Mouse (Mus musculus): ENCODE data around the gene Hspb2. TPM values are rescaled to one million over a fixed set of nuclear protein-coding genes. Genes with fewer than 3 reads are reported as not detected.
A peak's percentile ranks its signal among the peaks of the same experiment; 100 is the strongest.

Gene Hspb2
- polyA plus RNA-seq (2017; shearing (Covaris generic)), result not detected

DNA sequence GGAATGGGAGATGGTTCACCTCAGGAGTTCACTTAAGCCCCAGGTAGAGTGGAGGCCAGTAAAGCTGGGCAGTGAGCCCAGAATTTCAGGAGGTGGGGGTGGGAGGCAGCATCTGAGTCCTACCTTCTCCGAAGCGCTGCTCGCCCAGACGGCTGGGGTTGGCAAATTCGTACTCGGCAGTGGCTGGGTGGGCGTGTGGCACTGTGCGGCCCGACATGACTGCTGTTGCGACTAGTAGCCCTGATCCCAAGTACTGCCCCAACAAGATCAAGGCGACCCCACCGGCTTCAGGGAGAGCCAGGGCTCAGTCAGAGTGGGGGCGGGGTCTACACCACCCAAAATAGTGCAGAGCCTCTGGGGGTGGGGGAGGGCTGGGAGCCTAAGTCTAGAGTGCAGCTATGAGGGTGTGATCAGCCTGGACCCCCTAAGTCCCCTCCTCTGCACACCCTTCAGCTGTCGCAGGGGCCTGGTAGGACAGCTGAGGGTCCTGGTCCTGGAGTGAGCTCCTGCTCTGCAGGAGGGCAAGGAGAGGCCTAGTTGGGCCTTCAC lies at the start of gene Hspb2:
Gene Hspb2 (minus strand): TSS at position 301 of the 549 bp plus-strand sequence.
- ATAC-seq, result no peak

DNA sequence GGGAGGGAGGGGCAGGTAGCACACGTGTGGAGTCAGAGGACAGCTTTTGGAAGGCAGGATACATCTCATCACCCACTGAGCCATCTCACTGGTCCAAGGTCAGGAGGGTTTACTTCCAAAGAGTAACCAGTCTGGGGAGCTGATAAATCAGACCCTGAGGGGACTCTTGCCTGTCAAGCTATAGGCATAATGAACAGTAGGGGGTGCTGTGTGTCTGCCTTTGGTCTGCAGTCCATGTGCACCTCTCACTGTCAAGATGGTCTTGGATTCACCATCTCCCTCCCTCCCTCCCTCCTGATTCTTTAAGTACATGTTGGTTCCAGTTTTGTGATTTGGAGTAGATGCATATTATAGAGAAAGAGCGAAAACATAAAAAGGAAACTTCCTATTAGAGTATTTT lies 48.8 kb upstream of the Hspb2 start:
- ATAC-seq, result peak; percentile 67

DNA sequence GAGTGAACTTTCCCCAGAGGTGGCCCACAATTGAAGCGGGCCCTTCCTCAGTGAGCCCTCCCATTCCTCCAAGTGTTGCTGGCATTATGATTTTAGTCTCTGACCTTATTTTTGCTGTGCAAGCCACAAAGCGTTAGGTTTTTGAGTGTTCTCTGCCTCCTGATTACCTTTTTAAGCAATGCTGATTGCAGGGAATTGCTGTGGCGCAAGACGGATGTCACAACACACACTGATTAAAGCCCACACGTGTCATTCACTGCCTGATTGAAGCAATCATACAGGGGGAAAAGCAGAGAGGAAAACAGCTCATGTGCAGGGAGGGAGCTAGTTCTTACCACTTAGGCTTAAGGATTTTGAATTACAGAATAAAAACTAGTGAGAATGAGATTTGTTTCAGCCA lies 46.2 kb upstream of the Hspb2 start:
- no peak for ATAC-seq

DNA sequence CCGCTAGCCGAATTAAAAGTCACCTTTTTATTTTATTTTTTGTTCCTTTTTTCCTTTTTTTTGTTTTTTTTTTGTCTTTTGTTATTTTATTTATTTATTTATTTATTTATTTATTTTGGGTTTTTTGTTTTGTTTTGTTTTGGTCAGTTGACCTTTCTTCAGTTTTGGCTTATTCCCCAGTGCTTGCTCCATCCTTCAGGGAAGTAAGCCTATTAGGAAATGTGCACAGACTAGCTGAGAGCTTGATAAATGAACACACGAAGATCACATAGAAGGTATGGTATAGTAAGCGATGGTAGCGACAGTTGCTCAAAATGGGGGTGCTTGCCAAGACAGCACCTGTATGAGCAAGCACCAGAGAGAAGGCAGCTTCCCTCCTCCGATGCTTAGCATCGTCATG lies 45.5 kb upstream of the Hspb2 start:
- no peak for ATAC-seq

DNA sequence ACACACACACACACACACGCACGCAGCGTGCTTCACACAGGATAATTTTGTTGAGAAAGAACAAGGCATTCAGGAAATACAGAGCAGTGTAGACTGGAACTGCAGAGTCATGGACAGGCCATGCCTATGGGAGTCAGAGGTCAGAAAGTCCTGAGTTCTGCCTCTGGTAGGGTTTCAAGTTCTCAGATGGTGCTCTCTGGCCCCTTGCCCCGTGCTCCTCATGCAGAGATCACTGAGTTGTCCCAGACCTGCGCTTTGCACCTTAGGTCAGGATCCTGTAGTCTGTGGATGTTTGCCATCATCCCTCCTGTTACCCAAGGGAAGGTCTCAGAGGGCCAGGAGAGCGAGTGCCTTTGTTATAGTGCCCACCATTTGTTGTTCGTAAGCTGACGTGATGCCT lies 44.6 kb upstream of the Hspb2 start:
- no peak for ATAC-seq

DNA sequence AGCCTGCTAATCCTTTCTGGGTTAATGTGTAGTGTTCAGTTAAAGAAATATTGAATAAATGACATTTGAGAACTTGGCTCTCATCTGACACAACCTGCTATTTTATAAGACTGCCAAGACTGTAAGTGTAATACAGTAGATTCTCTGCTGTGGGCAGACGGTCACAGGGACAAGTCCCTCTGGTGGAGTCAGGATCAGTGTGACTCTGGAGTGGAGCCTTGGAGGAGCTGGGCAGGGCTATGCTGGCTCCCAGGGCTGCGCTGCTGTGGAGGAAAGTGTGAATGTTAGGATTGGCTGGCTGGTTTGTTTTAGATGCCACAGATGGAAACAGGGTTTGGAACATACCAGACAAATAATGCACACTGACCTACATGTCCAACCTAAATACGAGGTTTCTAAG lies 43.1 kb upstream of the Hspb2 start:
- no peak for ATAC-seq

DNA sequence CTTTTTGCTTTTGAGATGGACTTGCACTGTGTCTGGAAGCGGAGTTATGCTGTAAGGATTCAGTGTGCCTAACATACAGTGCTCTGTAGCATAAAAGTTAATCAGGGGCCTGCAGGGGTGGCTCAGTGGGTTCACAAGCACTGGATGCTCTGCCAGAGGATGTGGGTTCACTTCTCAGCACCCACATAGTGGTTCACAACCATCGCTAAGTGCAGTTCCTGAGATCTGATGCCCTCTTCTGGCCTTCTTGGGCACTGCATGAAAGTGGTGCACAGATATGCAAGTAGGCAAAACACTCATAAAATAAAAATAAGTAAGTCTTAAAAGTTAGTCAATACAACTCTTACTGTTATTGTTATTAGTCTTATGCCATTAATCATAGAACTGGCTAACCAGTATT lies 30.0 kb upstream of the Hspb2 start:
- peak; percentile 28 for ATAC-seq

DNA sequence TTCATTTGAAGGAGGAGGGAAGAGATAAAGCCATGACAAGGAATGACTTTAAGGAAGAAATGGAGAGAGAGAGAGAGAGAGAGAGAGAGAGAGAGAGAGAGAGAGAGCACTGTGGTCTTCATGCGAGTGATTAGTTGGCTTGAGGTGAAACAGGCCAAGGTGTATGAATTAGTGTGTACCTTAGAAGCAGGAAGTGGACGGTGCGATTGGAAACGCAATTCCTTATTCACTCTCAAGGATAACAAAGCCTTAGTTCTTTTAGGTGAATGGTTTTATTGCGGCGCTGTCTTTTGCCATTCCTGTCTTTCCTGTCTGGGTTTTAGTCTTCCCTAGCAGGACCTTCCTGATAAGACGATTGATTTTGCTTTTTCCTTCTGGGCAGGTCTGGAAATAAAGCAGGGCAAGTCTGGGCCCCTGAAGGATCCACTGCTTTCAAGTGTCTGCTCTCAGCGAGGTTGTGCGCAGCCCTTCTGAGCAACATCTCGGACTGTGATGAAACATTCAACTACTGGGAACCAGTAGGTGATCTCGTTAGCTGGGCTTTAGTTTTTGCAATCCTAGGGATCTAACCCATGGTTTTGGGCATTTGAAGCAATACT lies 24.1 kb upstream of the Hspb2 start:
- no peak for ATAC-seq

DNA sequence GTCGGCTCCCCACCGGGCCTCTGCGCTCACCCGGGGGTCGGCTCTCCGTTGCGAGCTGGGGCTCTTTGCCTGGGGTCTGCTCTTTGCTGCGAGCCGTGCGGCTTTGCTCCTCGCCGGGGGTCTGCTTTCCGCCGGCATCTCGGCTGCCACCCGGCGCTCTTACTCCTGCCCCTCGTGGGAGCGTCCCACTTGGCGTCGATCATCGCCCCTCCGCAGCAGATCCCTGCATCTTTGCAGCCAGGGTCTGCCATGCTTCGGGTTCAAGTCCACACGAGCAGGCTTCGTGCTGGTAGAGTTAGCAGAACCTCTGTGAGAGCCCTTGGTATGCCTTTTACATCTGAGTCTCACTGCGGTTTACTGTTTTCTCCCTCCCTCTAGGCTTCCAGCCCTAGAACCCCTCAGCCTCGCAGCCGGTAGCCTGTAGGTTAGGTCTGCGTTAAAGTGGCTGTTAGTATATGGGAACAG lies 23.5 kb upstream of the Hspb2 start:
- peak; percentile 16 for ATAC-seq

DNA sequence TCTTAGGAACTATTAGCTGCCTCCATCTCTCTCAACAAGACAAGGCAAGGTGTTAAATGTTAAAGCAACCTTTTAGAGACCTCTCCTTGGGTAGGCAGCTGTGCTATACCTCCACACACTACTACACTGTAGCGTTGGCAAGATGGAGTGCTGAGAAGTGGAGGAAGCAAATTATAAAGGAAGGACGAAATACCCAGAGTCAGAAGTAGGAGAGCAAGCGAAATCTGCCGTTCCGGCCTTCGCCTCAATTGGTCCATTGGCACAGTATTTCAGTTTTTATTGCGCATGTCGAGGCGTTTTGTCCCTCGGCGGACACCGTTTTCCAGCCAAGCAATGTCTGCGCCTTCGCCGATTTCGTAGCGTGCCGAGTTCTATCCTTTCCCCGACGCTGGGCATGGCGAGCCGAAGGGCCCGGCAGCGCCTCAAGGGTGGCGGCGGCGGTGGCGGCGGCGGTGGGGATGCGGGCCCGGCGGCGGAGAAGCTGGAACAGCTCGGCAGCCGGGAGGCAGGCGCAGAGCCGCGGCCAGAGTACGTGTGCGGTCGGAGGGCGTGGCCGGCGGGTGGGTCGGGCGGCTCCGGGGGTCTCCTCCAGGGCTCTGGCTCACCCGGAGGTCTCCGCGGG lies 22.9 kb upstream of the Hspb2 start, which contains the start of the genes Alg9 and 1110032A03Rik:
Gene Alg9 (plus strand): TSS at position 29 of the 622 bp plus-strand sequence.
Gene 1110032A03Rik (minus strand): TSS at position 530 of the 622 bp plus-strand sequence.
- ATAC-seq, result peak; percentile 79

DNA sequence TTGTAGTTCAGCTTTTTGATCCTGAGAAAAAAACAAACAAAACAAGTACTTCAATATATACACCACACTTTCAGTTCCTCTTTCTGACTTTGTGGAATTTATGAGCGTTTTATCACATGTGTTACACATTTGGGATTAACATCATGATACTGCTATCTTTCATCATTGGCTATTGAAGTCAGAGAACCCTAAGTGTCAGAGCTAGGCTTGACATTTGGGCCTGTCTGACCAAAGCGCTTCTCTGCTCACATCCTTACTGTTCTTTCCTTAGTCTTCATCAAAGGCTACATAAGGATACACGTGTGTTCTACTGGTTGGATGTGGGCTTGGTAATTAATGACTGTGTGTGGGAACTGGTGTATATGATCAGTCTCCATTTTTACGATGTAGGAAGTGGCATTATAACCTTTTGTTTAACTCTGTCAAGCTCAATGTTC lies 21.9 kb upstream of the Hspb2 start:
- ATAC-seq, result no peak

DNA sequence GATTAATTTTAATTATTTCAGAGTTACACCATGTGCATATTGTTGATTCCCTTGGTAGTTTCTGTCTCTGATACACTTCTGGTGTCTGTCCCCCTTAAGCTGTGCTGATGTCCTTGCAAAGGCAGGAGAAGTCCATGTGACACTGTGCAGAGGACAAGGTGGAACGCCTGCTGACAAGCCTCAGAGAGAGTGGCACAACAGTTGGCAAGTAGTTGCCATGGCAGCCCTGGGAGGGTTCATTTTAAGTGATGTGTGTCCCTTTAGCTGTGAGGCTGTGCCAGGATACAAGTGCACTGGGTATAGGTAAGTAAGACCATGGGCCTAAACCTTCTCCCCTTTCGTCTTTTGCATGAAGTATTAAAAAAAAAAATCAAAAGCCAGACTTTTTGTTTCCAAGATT lies 17.9 kb upstream of the Hspb2 start:
- ATAC-seq, result no peak

DNA sequence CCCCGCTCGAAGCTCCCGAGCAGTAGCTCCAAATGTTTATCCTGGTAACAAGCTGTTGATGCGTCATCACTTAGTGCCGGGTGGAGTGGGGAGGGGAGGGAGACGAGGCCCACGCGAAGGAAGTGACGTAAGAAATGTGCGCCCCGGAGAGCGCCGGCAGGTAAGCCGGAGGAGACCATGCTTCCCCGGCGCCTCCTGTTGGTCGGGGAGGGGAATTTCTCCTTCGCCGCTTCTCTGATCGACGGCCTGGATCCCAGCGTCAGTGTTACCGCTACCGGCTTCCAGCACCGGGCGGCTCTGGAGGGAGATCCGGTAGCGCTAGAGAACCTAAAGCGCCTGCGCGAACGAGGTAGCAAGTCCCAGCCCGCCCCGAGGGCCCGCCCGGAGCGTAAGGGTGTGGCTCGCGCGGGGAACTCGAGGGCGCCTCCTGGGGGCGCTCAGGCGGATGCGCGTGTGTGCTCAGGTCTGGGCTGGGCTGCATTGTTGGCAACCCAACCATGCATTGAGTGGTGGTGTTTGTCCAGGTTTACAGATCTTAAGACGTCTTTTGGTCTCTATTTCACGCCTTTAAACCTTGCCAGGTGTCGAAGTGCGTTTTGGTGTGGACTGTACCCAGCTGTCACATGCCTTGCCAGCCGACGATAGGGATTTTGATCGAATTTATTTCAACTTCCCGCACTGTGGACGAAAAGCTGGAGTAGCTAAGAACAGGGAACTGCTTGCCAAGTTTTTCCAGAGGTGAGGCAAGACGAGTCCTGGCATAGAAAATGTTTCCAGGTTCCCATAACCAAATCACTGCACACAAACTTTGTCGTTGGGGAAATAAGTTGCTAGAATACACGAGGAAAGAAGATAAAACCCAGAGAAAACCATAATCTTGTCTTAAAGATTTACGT lies 16.2 kb upstream of the Hspb2 start, which contains the start of gene Fdxacb1:
Gene Fdxacb1 (plus strand): TSS at position 130 of the 896 bp plus-strand sequence.
- ATAC-seq, result peak; percentile 90

DNA sequence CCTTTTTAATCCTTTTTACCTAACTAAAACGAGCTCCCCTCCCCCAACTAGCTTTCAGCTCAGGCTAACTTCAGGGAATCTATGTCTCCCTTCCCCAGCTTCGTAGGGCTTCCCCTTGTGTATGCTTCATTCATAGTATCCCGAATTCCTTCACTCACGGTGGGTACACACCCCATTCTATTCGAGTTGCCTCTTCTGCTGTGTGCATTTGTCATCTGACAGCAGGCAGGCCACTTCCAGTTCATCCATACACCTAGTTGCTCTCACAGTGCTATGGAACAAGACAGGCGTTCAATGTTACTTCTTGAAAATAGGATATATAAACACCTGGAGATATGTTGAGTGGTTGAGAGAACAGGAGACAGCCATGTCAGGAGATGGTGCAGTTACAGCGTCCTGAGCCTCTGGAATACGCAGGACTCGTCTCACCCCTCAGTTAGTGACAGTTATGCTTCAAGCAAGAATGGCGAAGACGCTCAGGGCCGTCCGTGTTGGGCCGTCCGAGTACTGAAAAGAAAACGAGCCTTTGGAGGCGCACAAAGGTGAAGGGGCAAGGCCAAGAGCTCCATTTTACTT lies 15.5 kb upstream of the Hspb2 start:
- ATAC-seq, result peak; percentile 1

DNA sequence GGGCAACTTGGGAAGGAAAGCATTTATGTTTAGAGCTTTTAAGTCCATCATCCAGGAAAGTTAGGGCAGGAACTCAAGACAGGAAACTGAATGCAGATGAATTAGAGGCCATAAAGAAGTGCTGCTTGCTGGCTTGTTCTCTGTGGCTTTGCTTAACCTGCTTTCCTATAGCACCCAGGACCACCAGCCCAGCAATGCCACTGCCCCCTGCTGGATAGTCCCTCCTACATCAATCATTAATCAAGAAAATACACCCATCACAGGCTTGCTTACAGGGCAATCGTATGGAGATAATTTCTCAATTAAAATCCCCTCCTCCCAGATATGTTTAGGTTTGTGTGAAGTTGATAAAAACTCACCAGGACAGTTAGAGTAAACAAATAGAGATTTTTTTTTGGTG lies 11.2 kb upstream of the Hspb2 start:
- no peak for ATAC-seq

DNA sequence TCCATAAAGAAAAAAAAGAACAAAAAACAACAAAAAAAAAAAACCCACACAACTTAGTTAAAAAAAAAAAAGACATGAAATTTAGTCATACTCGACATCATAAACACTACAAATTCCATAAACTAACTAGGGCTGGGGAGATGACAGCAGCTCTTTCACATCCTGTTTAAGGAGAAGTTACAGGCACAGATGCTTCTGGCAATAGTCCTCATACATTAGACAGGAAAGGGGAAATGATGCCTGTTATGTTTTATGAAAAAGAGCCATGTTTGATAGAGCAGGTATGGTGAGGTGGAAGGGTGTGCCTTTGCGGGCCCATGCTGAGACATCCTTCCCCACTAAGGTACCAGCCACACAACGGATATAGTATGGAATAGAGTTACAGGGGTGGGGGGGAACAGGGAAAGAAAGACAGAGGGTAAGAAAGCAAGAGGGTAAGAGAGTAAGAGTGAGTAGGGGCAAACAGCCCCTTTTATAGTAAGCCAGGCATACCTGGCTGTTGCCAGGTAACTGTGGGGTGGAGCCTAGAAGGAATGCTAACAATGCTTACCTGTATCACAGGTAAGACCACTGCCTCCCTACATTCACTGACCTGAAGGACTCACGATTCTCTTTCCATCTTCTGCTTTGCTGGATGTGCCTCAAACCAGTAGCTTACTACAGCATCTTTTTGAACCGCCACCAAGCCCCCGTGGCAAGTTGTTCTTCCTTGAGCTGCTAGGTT lies 9.5 kb upstream of the Hspb2 start:
- ATAC-seq, result no peak

DNA sequence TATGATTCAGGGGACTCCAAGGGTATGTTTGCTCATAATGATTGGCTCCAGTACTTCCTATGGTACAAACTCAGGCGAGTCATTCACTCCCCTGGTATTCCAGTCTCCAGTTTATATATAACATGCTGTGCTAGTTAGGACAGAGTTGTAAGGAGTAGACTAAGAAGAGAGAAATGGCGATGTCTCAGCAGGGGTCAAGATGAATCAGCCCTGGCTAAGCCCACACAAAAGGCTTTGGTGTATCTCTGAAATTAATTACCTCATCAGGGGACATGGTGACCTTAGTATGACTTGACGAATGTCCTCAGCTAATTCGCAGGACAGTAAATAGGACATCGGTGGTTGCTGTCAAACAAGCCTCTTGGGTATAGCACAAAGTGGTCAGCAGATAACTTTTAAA lies 4.6 kb upstream of the Hspb2 start:
- no peak for ATAC-seq

DNA sequence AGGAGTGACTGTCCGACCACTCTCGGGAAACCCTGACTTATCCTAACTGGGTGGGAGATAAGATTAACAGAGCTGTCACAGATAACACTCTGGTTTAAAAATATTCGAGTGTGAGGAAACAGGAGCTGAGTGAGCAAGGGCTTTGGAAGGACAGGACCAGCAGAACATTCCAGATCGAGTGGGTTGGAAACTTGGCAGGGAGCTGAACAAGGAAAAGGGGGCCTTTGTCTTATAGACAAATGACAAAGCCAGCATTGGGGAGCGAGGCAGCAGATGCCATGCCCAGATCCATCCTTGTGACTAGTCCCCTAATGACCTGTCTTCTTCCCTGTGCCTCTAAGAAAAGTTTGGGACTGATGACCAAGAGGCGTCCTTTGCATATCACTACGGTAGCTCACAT lies 1.8 kb upstream of the Hspb2 start:
- no peak for ATAC-seq

DNA sequence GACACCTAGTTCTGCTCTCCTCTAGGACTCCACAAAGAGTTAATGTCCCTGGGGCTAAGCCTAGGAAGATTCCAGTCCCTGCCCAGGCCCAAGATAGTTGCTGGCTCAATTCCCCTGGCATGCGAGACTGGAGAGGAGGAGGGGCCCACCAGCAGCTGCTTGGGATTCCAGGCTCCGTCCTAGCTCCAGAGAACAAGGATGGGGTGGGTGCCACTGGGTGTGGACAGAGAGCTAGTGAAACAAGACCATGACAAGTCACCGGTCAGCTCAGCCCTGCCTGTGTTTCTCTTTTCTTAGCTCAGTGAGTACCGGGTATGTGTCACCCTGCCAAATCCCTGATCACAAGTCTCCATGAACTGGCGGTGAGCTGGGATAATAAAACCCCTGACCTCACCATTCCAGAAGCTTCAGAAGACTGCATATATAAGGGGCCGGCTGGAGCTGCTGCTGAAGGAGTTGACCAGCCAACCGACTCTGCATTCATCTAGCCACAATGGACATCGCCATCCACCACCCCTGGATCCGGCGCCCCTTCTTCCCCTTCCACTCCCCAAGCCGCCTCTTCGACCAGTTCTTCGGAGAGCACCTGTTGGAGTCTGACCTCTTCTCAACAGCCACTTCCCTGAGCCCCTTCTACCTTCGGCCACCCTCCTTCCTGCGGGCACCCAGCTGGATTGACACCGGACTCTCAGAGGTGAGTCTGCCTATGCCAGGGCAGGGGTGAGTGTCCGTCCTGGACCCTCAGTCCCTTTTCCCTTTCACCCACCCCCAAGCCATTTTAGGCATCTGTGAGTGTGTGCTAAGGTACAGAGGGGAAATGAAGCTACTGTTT lies 846 bp upstream of the Hspb2 start:
- no peak for ATAC-seq

DNA sequence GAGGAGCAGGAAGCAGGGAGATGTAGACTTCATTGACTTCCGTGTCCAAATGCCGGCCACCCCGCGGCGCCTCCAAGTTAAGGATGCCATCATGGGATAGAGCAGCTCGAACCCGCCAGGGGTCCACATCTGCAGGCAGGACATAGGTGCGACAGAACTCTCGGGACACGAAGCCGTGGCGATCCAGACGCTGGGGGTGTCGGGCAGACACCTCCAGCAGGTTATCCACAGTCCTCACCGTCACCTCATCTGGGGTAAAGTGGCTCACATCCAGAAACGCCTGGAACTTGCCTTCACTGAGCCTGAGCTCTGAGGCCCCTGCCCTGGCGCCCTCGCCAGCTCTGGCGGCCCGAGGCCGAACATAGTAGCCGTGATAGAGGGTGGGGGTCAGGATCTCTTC lies 831 bp downstream of the Hspb2 start, which contains the start of gene Cryab:
Gene Cryab (plus strand): TSS at position 3 of the 400 bp plus-strand sequence.
- ATAC-seq, result no peak

DNA sequence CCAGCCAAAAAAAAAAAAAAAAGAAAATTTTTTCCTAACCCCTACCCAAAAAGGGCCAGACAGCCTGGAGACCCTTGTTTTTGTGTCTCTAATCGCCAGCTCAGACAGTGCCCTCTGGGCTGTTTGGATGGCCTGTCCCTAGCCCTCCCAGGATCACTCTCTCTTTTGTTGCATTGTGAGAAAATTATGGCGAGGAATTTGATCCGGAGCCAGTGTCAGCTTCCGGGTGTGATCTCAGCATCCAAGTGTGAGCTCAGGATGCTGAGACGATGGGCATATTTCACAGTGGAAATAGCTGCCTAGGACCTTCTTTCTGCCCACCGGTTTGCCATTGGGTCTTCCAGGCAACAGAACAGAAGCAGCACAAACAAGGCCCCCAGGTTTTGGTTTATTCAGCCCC lies 1.4 kb downstream of the Hspb2 start:
- no peak for ATAC-seq
